Mouse (Mus musculus): ENCODE data around the gene Arsk. TPM values are rescaled to one million over a fixed set of nuclear protein-coding genes. Genes with fewer than 3 reads are reported as not detected.

Arsk gene
- total and polyA plus RNA-seq, 3 experiments: 2.7 to 4.3 TPM; not detected in 1

GRCm38 (mm10) chr13:76017465-76017864 lies 81.0 kb downstream of the Arsk start (continued):
- TF ChIP-seq MAFK (IDR thresholded peaks at IDR 0.05; ENCODE audit: borderline replicate concordance, low read depth, low read length): peak; percentile 21; the same call in 1 of the 2 replicates
- no peak for TF ChIP-seq MEF2A (IDR thresholded peaks at IDR 0.05; ENCODE audit: extremely low read depth, insufficient replicate concordance, low read depth, low read length, poor library complexity, severe bottlenecking)
- no peak for TF ChIP-seq CHD2 (IDR thresholded peaks at IDR 0.05; ENCODE audit: low read length)
- peak; percentile 85 for TF ChIP-seq TCF12 (IDR thresholded peaks at IDR 0.05; ENCODE audit: low read depth, low read length)
- no peak for TF ChIP-seq USF1 (IDR thresholded peaks at IDR 0.05; ENCODE audit: low read depth, low read length)
- no peak for TF ChIP-seq MAX (IDR thresholded peaks at IDR 0.05; ENCODE audit: low read length)
- no peak for TF ChIP-seq ZC3H11A (IDR thresholded peaks at IDR 0.05; ENCODE audit: low read depth, low read length)
- no peak for TF ChIP-seq UBTF (IDR thresholded peaks at IDR 0.05; ENCODE audit: borderline replicate concordance, insufficient read depth, low read depth, low read length)
- no peak for TF ChIP-seq RAD21 (IDR thresholded peaks at IDR 0.05; ENCODE audit: low read depth, low read length)
- no peak for TF ChIP-seq SMC3 (IDR thresholded peaks at IDR 0.05; ENCODE audit: low read depth, low read length)
- TF ChIP-seq POLR2AphosphoS5 (IDR thresholded peaks at IDR 0.05; ENCODE audit: borderline replicate concordance, low read depth, low read length): no peak
- 0 out of 2 replicates have a peak, but pooled peaks have one; percentile 6 for TF ChIP-seq KAT2A (conservative IDR thresholded peaks at IDR 0.05; ENCODE audit: low read depth, low read length)
- peak; percentile 87 for TF ChIP-seq SIN3A (IDR thresholded peaks at IDR 0.05; ENCODE audit: low read length)

GRCm38 (mm10) chr13:76014511-76014910 lies 83.9 kb downstream of the Arsk start:
- Histone ChIP-seq H3K4me3 (ENCODE audit: control insufficient read depth in 1 of 2, insufficient read depth in 1 of 2, low read depth in 2 of 2, low read length in 2 of 2) (peak overlapping the region in 1 of 2 experiments; percentile 54; a peak in 2 of 4 replicates), H3K27me3 (ENCODE audit: control insufficient read depth in 1 of 2, insufficient read depth in 2 of 2, low read length in 2 of 2) (no peaks in the 10 kb centered on the region), H3K36me3 (ENCODE audit: control insufficient read depth in 1 of 2, insufficient read depth in 2 of 2, low read length in 2 of 2) (peaks cover 5 to 33% of the 10 kb centered on the region in 2 experiments; a peak in 3 of 4 replicates), H3K9ac (ENCODE audit: control insufficient read depth, low read depth, low read length, poor library complexity, severe bottlenecking) (no peak overlapping the region; the same call in 1 of the 2 replicates), H3K27ac (ENCODE audit: control insufficient read depth, low read depth, low read length) (no peak overlapping the region), H3K79me2 (ENCODE audit: control insufficient read depth, insufficient read depth, low read length, poor library complexity) (peaks cover 40% of the 10 kb centered on the region), H3K4me1 (ENCODE audit: control insufficient read depth in 1 of 2, insufficient read depth in 2 of 2, low read length in 2 of 2) (peaks cover 12 to 17% of the 10 kb centered on the region in 2 experiments), H3K9me3 (replicated peaks; ENCODE audit: insufficient read depth, low read length) (no peaks in the 10 kb centered on the region)
- TF ChIP-seq MYB (IDR thresholded peaks at IDR 0.05; ENCODE audit: low read depth, low read length): no peak
- no peak for TF ChIP-seq USF1 (IDR thresholded peaks at IDR 0.05; ENCODE audit: low read depth, low read length)
- peak; percentile 67; the same call in 1 of the 2 replicates for TF ChIP-seq ETS1 (IDR thresholded peaks at IDR 0.05; ENCODE audit: low read depth, low read length)
- TF ChIP-seq TCF12 (IDR thresholded peaks at IDR 0.05; ENCODE audit: low read depth, low read length): peak; percentile 86
- no peak for TF ChIP-seq MYC (IDR thresholded peaks at IDR 0.05; ENCODE audit: low read depth, low read length)
- no peak for TF ChIP-seq SMC3 (IDR thresholded peaks at IDR 0.05; ENCODE audit: low read depth, low read length)
- TF ChIP-seq TBP (IDR thresholded peaks at IDR 0.05; ENCODE audit: low read depth, low read length): no peak
- peak; percentile 88 to 93 for TF ChIP-seq EP300 (IDR thresholded peaks at IDR 0.05; ENCODE audit: low read depth in 1 of 2, low read length in 2 of 2)
- no peak for TF ChIP-seq MXI1 (IDR thresholded peaks at IDR 0.05; ENCODE audit: low read depth, low read length)
- TF ChIP-seq GATA1 (IDR thresholded peaks at IDR 0.05; ENCODE audit: low read depth, low read length): peak; percentile 98
- TF ChIP-seq RCOR1 (IDR thresholded peaks at IDR 0.05; ENCODE audit: low read depth, low read length): peak; percentile 76
- TF ChIP-seq E2F4 (IDR thresholded peaks at IDR 0.05; ENCODE audit: borderline replicate concordance, low read depth, low read length): no peak
- no peak for TF ChIP-seq POLR2AphosphoS2 (IDR thresholded peaks at IDR 0.05; ENCODE audit: low read length)
- no peak for TF ChIP-seq MAZ (IDR thresholded peaks at IDR 0.05; ENCODE audit: low read depth, low read length)
- 0 out of 2 replicates have a peak, but pooled peaks have one; percentile 13 for TF ChIP-seq HCFC1 (IDR thresholded peaks at IDR 0.05; ENCODE audit: low read depth, low read length)
- TF ChIP-seq ZC3H11A (IDR thresholded peaks at IDR 0.05; ENCODE audit: low read depth, low read length): no peak
- peak; percentile 22; the same call in 1 of the 2 replicates for TF ChIP-seq TAL1 (IDR thresholded peaks at IDR 0.05; ENCODE audit: low read length)
- TF ChIP-seq RAD21 (IDR thresholded peaks at IDR 0.05; ENCODE audit: low read depth, low read length): no peak
- TF ChIP-seq JUND (IDR thresholded peaks at IDR 0.05; ENCODE audit: low read depth, low read length): no peak
- TF ChIP-seq CHD1 (IDR thresholded peaks at IDR 0.05; ENCODE audit: low read depth, low read length): 0 out of 2 replicates have a peak, but pooled peaks have one; percentile 11
- TF ChIP-seq CHD2 (IDR thresholded peaks at IDR 0.05; ENCODE audit: low read length): no peak
- TF ChIP-seq SIN3A (IDR thresholded peaks at IDR 0.05; ENCODE audit: low read length): peak; percentile 75
- no peak for TF ChIP-seq ZKSCAN1 (IDR thresholded peaks at IDR 0.05; ENCODE audit: low read depth, low read length)
- DNase-seq (ENCODE audit: low read depth, low spot score): peak; percentile 56

Measured in MEL (cell line).